Mouse (Mus musculus) fat pad, adult 2 months (tissue): ENCODE results near the gene Zfp618.

Source experiments
- DNase-seq: peaks from one replicate; pipeline ENCODE4 v3.0.0-alpha.2; 2011; ENCODE audit warnings: low read depth, low spot score; ENCODE audit errors: extremely low read depth

Zfp618 gene

GRCm38 (mm10) chr4:63064911-63065310, 99.5 kb downstream of the Zfp618 start:
- no peak for DNase-seq

GRCm38 (mm10) chr4:63066796-63067195, 101.4 kb downstream of the Zfp618 start:
- DNase-seq = no peak

DNA sequence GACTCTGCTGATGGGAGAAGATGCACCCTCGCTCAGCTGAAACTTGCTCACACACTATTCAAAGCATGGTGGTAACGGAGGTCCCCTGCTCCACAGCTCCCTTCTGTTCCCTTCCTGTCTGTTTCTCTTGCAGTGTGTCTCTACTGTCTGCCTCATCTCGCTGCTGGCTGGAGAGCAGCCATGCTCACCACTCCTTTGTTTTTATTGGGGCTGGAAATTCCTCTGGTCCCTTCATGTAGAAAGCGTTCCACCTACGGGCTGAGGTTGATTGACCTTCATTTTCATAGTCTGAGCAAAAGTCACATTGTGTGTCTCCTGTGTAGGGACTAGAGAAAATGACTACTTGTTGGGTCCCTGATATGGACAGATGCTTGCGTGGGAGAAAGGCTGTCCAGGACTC, 102.4 kb downstream of the Zfp618 start:
- DNase-seq = no peak

GRCm38 (mm10) chr4:63068499-63069175, 103.3 kb downstream of the Zfp618 start:
- no peak for DNase-seq

DNA sequence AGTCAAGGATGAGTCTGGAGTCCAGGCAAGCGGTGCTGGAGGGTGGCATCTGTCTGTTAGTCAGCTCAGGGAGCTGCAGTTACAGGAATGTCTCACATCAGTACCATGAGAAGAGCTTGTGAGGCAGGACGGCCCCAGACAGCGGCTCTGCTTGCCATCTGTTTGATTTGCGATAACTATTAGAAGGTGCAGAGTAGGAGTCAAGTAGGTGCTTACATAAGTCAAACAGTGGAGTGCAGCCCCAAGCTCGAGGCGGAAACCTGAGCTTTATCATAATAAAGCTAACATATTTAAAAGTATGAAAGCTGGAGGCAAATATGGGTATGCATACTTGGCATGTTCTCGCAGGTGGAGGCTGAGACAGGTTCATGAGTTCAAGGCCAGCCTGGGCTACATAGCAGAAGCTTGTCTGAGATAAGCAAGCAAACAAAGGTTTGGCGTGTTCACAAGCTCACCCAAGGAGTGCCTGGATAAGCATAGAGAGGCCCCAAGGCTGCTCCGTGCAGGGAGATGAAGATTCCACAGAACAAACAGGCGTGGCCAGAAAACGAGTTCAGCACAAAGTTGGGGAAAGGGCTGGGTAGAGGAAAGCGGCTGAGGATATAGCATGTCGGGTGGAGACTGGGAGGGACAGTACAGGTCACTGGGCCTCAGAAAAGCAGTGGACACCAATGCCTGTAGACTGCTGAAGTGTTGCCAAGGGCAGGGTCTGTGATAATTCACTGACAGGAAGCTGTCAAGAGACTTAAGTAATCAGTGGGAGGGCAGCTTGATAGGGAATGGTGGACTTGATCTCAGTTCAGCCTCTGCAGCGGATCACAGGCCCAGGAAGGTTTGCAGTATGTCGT, 106.3 kb downstream of the Zfp618 start:
- no peak for DNase-seq

- DNase-seq = no peak
Measured at GRCm38 (mm10) chr4:63073139-63073538, 107.8 kb downstream of the Zfp618 start.

DNA sequence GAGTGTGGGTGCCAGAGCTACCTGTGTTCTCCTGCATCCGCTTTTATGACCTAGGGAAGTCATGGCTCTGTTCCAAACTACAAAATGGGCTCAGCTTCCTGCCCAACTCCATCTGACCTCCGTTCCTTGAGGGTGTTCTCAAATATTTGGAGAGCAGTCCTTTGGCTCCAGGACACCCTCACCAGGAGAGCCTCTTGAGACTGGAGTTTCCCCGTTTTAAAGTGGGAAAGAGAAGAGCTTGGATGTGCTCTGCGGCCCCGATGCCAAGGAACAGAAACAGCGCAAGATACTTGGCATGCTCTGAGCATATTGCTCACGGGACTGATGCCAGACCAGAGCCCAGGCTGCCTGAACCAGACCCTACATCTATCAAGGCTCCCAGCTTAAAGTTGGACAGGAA, 113.8 kb downstream of the Zfp618 start:
- no peak for DNase-seq

- no peak for DNase-seq
Measured at GRCm38 (mm10) chr4:63084473-63084889, 119.1 kb downstream of the Zfp618 start.

DNA sequence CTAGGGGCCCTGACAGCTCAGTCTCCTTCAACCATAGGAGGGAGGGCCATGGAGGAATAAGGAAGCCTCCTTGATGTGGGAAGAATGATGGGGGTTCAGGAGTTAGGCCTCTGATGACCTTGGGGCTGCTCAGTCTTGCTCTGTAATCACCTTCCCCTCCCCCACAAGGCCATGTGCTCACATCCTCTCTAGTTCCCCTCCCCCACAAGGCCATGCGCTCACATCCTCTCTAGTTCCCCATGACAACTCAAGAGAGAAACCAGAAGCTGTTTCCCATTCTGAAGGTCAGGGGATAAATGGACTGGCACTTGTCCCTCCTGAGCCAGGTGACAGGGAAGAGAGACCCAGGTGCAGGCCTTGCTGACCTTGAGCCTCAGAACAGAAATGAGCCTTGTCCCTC, 124.1 kb downstream of the Zfp618 start:
- no peak for DNase-seq

- no peak for DNase-seq
Measured at GRCm38 (mm10) chr4:63091151-63091550, 125.8 kb downstream of the Zfp618 start.

DNA sequence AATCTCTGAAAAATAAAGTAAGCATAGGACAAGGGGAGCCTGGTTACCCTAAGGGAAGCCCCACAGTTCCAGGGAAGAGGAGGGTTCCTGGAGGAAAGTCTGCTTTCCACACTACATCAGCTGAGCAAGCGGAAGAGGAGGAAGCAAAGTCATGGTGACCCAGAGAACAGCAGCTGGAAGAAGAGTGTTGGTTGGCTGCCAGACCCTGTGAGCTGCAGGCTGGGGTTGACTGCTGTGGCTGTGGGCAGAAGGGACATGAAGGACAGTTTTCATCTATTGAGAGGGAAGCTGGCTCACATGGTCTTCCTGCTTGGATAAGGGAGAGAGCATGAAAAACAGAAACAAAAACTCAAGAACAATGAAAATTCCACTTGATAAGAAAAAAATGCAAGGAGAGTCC, 132.2 kb downstream of the Zfp618 start:
- DNase-seq = no peak

DNA sequence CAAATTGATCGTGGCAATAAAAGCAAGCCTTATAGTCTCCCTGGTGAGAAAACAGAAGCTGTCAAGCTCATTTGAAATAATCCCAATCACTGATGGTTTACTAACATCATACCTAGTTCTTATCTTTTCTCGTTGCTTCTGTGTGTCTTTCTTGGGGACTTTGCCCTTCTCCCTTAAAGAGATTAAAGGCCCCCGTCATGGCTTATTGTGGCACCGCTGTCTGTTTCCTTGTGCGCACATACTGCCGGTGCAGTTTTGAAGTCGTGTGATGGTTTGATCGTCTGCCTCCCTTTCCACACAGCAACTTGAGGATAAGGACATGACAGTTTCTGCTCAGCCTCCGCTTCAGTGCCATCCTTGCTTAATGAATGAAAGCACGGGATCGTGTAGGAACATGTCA, 135.1 kb downstream of the Zfp618 start:
- DNase-seq = no peak

- DNase-seq = no peak
Measured at GRCm38 (mm10) chr4:63102025-63102424, 136.7 kb downstream of the Zfp618 start.

DNA sequence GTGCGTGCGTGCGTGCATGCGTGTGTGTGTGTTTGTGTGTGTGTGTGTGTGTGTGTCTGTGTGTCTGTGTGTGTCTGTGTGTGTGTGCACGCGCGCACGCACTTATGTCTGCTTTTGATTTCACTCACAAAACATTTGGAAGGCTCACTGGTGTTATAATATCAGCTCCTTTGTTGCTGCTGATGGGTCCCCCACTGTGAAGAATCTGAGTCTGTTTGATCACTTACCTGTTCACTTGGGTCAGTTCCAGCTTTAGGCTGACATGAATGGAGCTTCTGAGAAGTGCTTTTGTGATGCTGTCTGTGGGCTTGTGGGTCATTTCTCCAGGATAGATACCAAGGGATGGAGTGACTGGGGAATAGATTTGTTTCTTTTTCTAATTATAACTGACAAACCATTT, 140.3 kb downstream of the Zfp618 start:
- no peak for DNase-seq

GRCm38 (mm10) chr4:63118639-63119437, 153.5 kb downstream of the Zfp618 start:
- DNase-seq = no peak

- no peak for DNase-seq
Measured at GRCm38 (mm10) chr4:63124861-63125466, 159.6 kb downstream of the Zfp618 start.

GRCm38 (mm10) chr4:63129891-63130624, 164.7 kb downstream of the Zfp618 start:
- DNase-seq = no peak

GRCm38 (mm10) chr4:63147268-63147667, 181.9 kb downstream of the Zfp618 start:
- no peak for DNase-seq

GRCm38 (mm10) chr4:63151127-63151526, 185.8 kb downstream of the Zfp618 start:
- DNase-seq = no peak

- DNase-seq = no peak
Measured at GRCm38 (mm10) chr4:63154028-63154427, 188.7 kb downstream of the Zfp618 start.
